Comparison of ENCODE assay signal across 10 mouse cellular contexts in the genomic region with DNA sequence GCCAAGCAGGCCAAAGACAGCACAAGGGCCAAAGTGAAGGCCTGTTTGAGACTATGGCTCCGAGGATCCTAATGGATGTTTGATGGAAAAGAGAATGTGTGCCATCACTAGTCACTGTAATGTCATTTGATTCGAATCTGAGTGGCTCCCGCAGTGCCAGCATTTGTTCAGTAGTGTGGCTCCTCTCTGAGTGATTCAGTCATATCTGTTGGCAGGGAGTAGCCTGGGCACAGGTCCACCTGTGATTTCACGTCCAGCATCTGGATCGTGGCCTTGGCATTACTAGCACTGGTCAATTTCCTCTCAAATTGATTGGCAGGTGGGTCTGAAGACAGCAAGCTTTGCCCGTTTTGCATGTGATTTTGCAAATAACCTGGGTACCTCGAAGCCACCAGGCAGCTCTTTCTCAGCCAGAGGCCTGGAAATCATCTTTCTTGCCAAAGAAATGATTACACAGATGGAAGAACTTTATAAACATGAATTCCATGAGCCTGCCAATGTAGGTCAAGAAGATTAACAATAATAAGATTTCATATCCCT. TPM values are rescaled to one million over a fixed set of nuclear protein-coding genes. Genes with fewer than 3 reads are reported as not detected.
A peak's percentile ranks its signal among the peaks of the same experiment; 100 is the strongest.
DNase-seq lines count a peak whose midpoint lies in the region; ATAC-seq and TF ChIP-seq lines count a peak whose summit lies in the region.
"Had no signal": no experiment of that assay in that cellular context is flagged by ENCODE, and none has a peak within 500 bp of the region (broad histone marks: within the 10 kb centered on the region; RNA-seq: fewer than 3 reads in every experiment).

No protein-coding gene starts in this region.

- no peak for DNase-seq in forebrain, embryonic 11.5 days (ENCODE audit: low spot score)
- peak; percentile 72 for DNase-seq in left cerebral cortex, postnatal 4 days
- no peak for DNase-seq in left cerebral cortex, adult 8-10 months (ENCODE audit: low spot score in 2 of 2)
- DNase-seq in brain, embryonic 14.5 days (ENCODE audit: low read depth), result peak; percentile 28
- DNase-seq in heart, adult 9 months (ENCODE audit: low spot score in 2 of 2), result peak; percentile 12 to 32
- DNase-seq: thymus, postnatal 36 days had no signal

- ATAC-seq in forebrain, embryonic 16.5 days, result peak; percentile 77
- no peak for ATAC-seq in forebrain, embryonic 11.5 days (replicated peaks; ENCODE audit: low FRiP score)
- no peak for ATAC-seq in granulocyte monocyte progenitor cell, adult 5-6 weeks (replicated peaks; ENCODE audit: poor library complexity, severe bottlenecking)
- no peak for ATAC-seq in megakaryocyte-erythroid progenitor cell, adult 5-6 weeks (replicated peaks; ENCODE audit: low FRiP score, low TSS enrichment, poor library complexity, severe bottlenecking)

- no peak for TF ChIP-seq POLR2A in brain, embryonic 14.5 days (IDR thresholded peaks at IDR 0.05; ENCODE audit: borderline replicate concordance, extremely low read depth, insufficient read depth, insufficient read length, poor library complexity, severe bottlenecking)

- WGBS in forebrain, embryonic 16.5 days, result 68% methylated on average over 7 of the region's 7 CpGs
- WGBS in forebrain, embryonic 11.5 days, result 89% methylated on average over 7 of the region's 7 CpGs

- H3K9ac ChIP-seq in forebrain, embryonic 16.5 days (replicated peaks; ENCODE audit: low read depth, low read length), result no peak overlapping the region
- H3K9ac ChIP-seq in forebrain, embryonic 11.5 days (ENCODE audit: low read length), result no peak overlapping the region
- H3K9ac ChIP-seq: kidney, embryonic 15.5 days had no signal

- no peaks in the 10 kb centered on the region for H3K27me3 ChIP-seq in forebrain, embryonic 16.5 days (replicated peaks; ENCODE audit: control insufficient read depth, insufficient read depth, low read length)
- H3K27me3 ChIP-seq in forebrain, embryonic 11.5 days (ENCODE audit: control insufficient read depth, insufficient read depth, low read length), result no peaks in the 10 kb centered on the region
- H3K27me3 ChIP-seq: kidney, embryonic 15.5 days had no signal

- H3K27ac ChIP-seq in forebrain, embryonic 16.5 days (ENCODE audit: low read length), result no peak overlapping the region
- no peak overlapping the region for H3K27ac ChIP-seq in forebrain, embryonic 11.5 days (ENCODE audit: low read depth, low read length)
- H3K27ac ChIP-seq: kidney, embryonic 15.5 days had no signal

- H3K4me1 ChIP-seq in forebrain, embryonic 16.5 days (replicated peaks; ENCODE audit: control insufficient read depth, insufficient read depth, low read length), result peaks cover 9% of the 10 kb centered on the region
- no peaks in the 10 kb centered on the region for H3K4me1 ChIP-seq in forebrain, embryonic 11.5 days (replicated peaks; ENCODE audit: control insufficient read depth, insufficient read depth, low read length)
- H3K4me1 ChIP-seq: kidney, embryonic 15.5 days had no signal

- no peak overlapping the region for H3K4me2 ChIP-seq in forebrain, embryonic 16.5 days (ENCODE audit: low read length)
- no peak overlapping the region for H3K4me2 ChIP-seq in forebrain, embryonic 11.5 days (ENCODE audit: low read depth, low read length, severe bottlenecking)
- H3K4me2 ChIP-seq: kidney, embryonic 15.5 days had no signal

- intact Hi-C loops in left cerebral cortex, postnatal 4 days (cut with DNase I), result no loop called here

- no peak overlapping the region for H3K4me3 ChIP-seq in forebrain, embryonic 16.5 days (replicated peaks; ENCODE audit: low read length)
- no peak overlapping the region for H3K4me3 ChIP-seq in forebrain, embryonic 11.5 days (ENCODE audit: low read depth, low read length)
- H3K4me3 ChIP-seq: kidney, embryonic 15.5 days had no signal

- H3K36me3 ChIP-seq in forebrain, embryonic 16.5 days (ENCODE audit: control insufficient read depth, insufficient read depth), result no peaks in the 10 kb centered on the region
- no peaks in the 10 kb centered on the region for H3K36me3 ChIP-seq in forebrain, embryonic 11.5 days (ENCODE audit: control insufficient read depth, insufficient read depth, low read length)
- H3K36me3 ChIP-seq: kidney, embryonic 15.5 days had no signal

- no peaks in the 10 kb centered on the region for H3K9me3 ChIP-seq in forebrain, embryonic 16.5 days (ENCODE audit: control insufficient read depth, low read length)
- H3K9me3 ChIP-seq in forebrain, embryonic 11.5 days (ENCODE audit: control insufficient read depth, low read length), result no peaks in the 10 kb centered on the region
- H3K9me3 ChIP-seq: kidney, embryonic 15.5 days had no signal

- TF ChIP-seq CTCF in brain, embryonic 14.5 days (IDR thresholded peaks at IDR 0.05; ENCODE audit: borderline replicate concordance, extremely low read depth, insufficient read depth, insufficient read length), result no peak

RNA-seq across cellular contexts. Expression of a gene that starts 41.7 kb away (rescaled TPM):
- 4.3 and 6.1 TPM in 2 replicates for polyA plus RNA-seq in forebrain, embryonic 16.5 days (2015; fragmentation: Nextera tagmentation; extraction: Ambion mirVana)
- polyA plus RNA-seq in forebrain, embryonic 11.5 days (2014; fragmentation: Nextera tagmentation; extraction: Ambion mirVana), result 12.1 and 13.9 TPM in 2 replicates
- 10 to 100 TPM; 10.6 to 14.9 TPM for total RNA-seq in left cerebral cortex, postnatal 4 days (2021)
- 10 to 100 TPM; 36.5 to 42.4 (median 39.2) TPM for total RNA-seq in left cerebral cortex, adult 8-10 months (2022)
- 2.7 and 6.4 TPM in 2 replicates for polyA plus RNA-seq in brain, embryonic 14.5 days (2012; rRNA removed)
- total RNA-seq in granulocyte monocyte progenitor cell, adult 5-6 weeks (2014; fragmentation: Nextera tagmentation), result not detected in 2 replicates
- 0.26 TPM in 1 of 2 replicates, not detected in the other for total RNA-seq in granulocyte monocyte progenitor cell, adult 5-6 weeks (2017)
- 6.8 and 11.5 TPM in 2 replicates for total RNA-seq in megakaryocyte-erythroid progenitor cell, adult 5-6 weeks (2014; fragmentation: Nextera tagmentation)
- total RNA-seq in megakaryocyte-erythroid progenitor cell, adult 5-6 weeks (2017), result 6.2 and 7.8 TPM in 2 replicates

Comparison
In these comparisons a context has a peak if more than half of its experiments do, and no peak if none do; other contexts are left out.
1. DNase-seq: peak in left cerebral cortex, postnatal 4 days (single experiment), brain, embryonic 14.5 days (single experiment) and heart, adult 9 months (2 of 2); none in forebrain, embryonic 11.5 days (single experiment) and left cerebral cortex, adult 8-10 months (0 of 2).
2. RNA of a gene that starts 41.7 kb away (total RNA-seq): 36.5 to 42.4 TPM in left cerebral cortex, adult 8-10 months, 10.6 to 14.9 TPM in left cerebral cortex, postnatal 4 days and 6.2 to 11.5 TPM in megakaryocyte-erythroid progenitor cell, adult 5-6 weeks; 0.26 TPM in granulocyte monocyte progenitor cell, adult 5-6 weeks; every median in the first group is over 4 times any median in the second.